Mouse (Mus musculus): ENCODE results near the gene Acsbg2.

DNA sequence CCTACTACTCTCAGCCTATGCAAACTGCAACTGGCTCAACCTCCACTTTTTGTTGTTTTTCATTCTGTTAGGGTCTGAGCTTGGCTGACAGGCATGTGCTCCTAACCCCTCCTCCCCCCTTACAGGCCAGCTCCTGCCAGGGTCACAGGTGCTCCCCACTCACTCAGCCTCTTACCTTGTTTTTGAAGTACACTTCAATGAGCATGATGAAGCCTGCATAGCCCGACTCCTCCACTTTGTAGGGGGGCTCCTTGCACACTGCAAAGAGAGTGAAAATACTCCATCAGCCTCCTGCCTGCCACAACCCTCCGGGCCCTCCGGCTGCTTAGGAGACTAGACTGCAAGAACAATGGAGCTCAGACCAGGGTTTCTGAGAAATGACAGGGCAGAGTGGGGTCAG, 45.5 kb upstream of the Acsbg2 start:
- no peak for TF ChIP-seq CTCF (IDR thresholded peaks at IDR 0.05)
- TF ChIP-seq POLR2A (IDR thresholded peaks at IDR 0.05; ENCODE audit: insufficient read depth, low read depth, low read length) = no peak
- no peak for TF ChIP-seq EP300 (IDR thresholded peaks at IDR 0.05; ENCODE audit: insufficient read depth, low read depth, low read length)

All from heart, adult 2 months (tissue).